Mouse (Mus musculus) heart, embryonic 10.5 days (tissue): ENCODE data around the gene Slc26a11. TPM values are rescaled to one million over a fixed set of nuclear protein-coding genes. Genes with fewer than 3 reads are reported as not detected.

Experiments
- DNase-seq: peaks from one replicate; pipeline ENCODE4 v3.0.0-alpha.2; 2017; ENCODE audit warnings: low spot score
- H3K27ac ChIP-seq: fragments of 300-500 bp; sonication (generic); 2 replicates; pipeline ENCODE4 v1.5.1; 2016; ENCODE audit warnings: mild to moderate bottlenecking
- H3K27me3 ChIP-seq: fragments of 300-500 bp; sonication (generic); 2 replicates; pipeline ENCODE4 v1.6.1; 2016; ENCODE audit warnings: mild to moderate bottlenecking; ENCODE audit not compliant: poor library complexity, insufficient read depth, severe bottlenecking
- H3K36me3 ChIP-seq: fragments of 300-500 bp; sonication (generic); 2 replicates; pipeline ENCODE4 v1.6.1; 2016; ENCODE audit warnings: mild to moderate bottlenecking, moderate library complexity
- H3K4me1 ChIP-seq: fragments of 300-500 bp; sonication (generic); 2 replicates; pipeline ENCODE4 v1.6.1; 2016; ENCODE audit warnings: mild to moderate bottlenecking
- H3K4me3 ChIP-seq: fragments of 300-500 bp; sonication (generic); 2 replicates; pipeline ENCODE4 v1.5.1; 2016; ENCODE audit warnings: mild to moderate bottlenecking, moderate library complexity
- H3K9me3 ChIP-seq: fragments of 300-500 bp; sonication (generic); 2 replicates; pipeline ENCODE4 v1.6.1; 2016; ENCODE audit warnings: mild to moderate bottlenecking, moderate library complexity
- WGBS: fragments of 180-500 bp; shearing (Covaris S2); methylation state at CpG from one replicate; pipeline ENCODE4 v1.1.7; 2016; 5-methylcytosine and 5-hydroxymethylcytosine counted together
- polyA plus RNA-seq: library from polyadenylated mRNA; unstranded; fragments of >200 nt; fragmentation: Nextera tagmentation; extraction: Ambion mirVana; gene quantifications from 2 replicates; pipeline ENCODE4 v1.2.1, GENCODE M21; 2016

Gene Slc26a11
- 10.8 and 11.2 TPM in 2 replicates for polyA plus RNA-seq

GRCm38 (mm10) chr11:119355443-119356385 is at the start of gene Slc26a11, which contains the start of gene Sgsh:
TSS of gene Slc26a11 (plus strand) at chr11:119355557.
TSS of gene Sgsh (minus strand) at chr11:119355536.
- 1% methylated on average over 40 of the region's 40 CpGs for WGBS
- Histone ChIP-seq H3K27me3 (peaks cover 18% of the 10 kb centered on the region; the same call in 1 of the 2 replicates), H3K36me3 (peaks cover 32% of the 10 kb centered on the region), H3K27ac (peak within 1 kb of the TSS; percentile 87), H3K4me1 (peaks cover 37% of the 10 kb centered on the region), H3K9me3 (no peaks in the 10 kb centered on the region), H3K4me3 (peak within 1 kb of the TSS; percentile 90)
- peak; percentile 96 for DNase-seq

GRCm38 (mm10) chr11:119306762-119307657 is 48.3 kb upstream of the Slc26a11 start:
- peaks cover 44% of the 10 kb centered on the region for H3K4me1 ChIP-seq
- DNase-seq = no peak
- no peaks in the 10 kb centered on the region for H3K36me3 ChIP-seq
- peaks cover 27% of the 10 kb centered on the region for H3K27me3 ChIP-seq
- H3K4me3 ChIP-seq = peak overlapping the region; percentile 10; the same call in 1 of the 2 replicates
- H3K27ac ChIP-seq = peak overlapping the region; percentile 87
- no peaks in the 10 kb centered on the region for H3K9me3 ChIP-seq
- WGBS = 46% methylated on average over 13 of the region's 13 CpGs

DNA sequence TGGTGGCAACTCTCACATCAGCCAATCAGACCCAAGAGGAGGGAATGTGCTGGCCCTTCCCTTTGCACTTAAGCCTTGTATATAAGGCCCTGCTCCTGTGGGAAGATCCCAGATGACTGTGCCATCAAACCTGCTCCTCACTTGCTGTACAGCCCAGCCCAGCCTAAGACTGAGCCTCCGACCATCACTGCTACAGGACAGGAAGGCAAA is 47.8 kb upstream of the Slc26a11 start, which contains the start of gene Card14:
Gene Card14 (plus strand): TSS at position 111 of the 210 bp plus-strand sequence.
- DNase-seq = no peak
- H3K4me3 ChIP-seq = peak within 1 kb of the TSS; percentile 10; the same call in 1 of the 2 replicates
- peaks cover 44% of the 10 kb centered on the region for H3K4me1 ChIP-seq
- H3K27ac ChIP-seq = peak within 1 kb of the TSS; percentile 87
- H3K9me3 ChIP-seq = no peaks in the 10 kb centered on the region
- H3K27me3 ChIP-seq = peaks cover 27% of the 10 kb centered on the region
- H3K36me3 ChIP-seq = no peaks in the 10 kb centered on the region
- 54% methylated on average over 1 of the region's 1 CpGs for WGBS

GRCm38 (mm10) chr11:119307916-119308315 is 47.4 kb upstream of the Slc26a11 start:
- DNase-seq = no peak
- H3K9me3 ChIP-seq = no peaks in the 10 kb centered on the region
- H3K27ac ChIP-seq = peak overlapping the region; percentile 87
- peaks cover 44% of the 10 kb centered on the region for H3K4me1 ChIP-seq
- WGBS = 24% methylated on average over 11 of the region's 11 CpGs
- H3K27me3 ChIP-seq = peaks cover 27% of the 10 kb centered on the region
- peak overlapping the region; percentile 10; the same call in 1 of the 2 replicates for H3K4me3 ChIP-seq
- no peaks in the 10 kb centered on the region for H3K36me3 ChIP-seq

DNA sequence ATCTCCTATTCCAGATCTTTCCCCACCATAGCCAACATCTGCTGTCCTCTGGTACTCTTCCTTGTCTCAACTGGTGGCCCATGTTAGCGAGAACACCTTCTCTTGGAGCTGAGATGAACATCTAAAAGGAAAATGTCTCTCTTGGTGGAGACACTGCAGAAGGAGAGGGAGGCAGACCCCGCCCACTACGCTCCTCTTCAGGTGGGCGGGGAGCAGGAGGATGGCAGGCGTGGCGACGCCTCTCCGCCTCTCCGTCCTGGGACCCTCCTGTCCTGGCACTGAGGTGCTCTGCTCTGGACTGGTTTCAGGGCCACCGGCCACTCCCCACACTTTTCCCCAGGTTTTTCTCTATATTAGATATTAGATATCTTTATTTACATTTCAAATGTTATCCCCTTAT is 44.7 kb upstream of the Slc26a11 start:
- 15% methylated on average over 10 of the region's 10 CpGs for WGBS
- no peak overlapping the region for H3K27ac ChIP-seq
- peaks cover 44% of the 10 kb centered on the region for H3K4me1 ChIP-seq
- DNase-seq = no peak
- no peak overlapping the region for H3K4me3 ChIP-seq
- peaks cover 18% of the 10 kb centered on the region; the same call in 1 of the 2 replicates for H3K27me3 ChIP-seq
- H3K36me3 ChIP-seq = no peaks in the 10 kb centered on the region
- H3K9me3 ChIP-seq = no peaks in the 10 kb centered on the region

GRCm38 (mm10) chr11:119314252-119314936 is 41.0 kb upstream of the Slc26a11 start:
- peaks cover 18% of the 10 kb centered on the region; the same call in 1 of the 2 replicates for H3K27me3 ChIP-seq
- H3K27ac ChIP-seq = no peak overlapping the region
- H3K9me3 ChIP-seq = no peaks in the 10 kb centered on the region
- no peaks in the 10 kb centered on the region for H3K36me3 ChIP-seq
- peaks cover 20% of the 10 kb centered on the region; the same call in 1 of the 2 replicates for H3K4me1 ChIP-seq
- no peak for DNase-seq
- 75% methylated on average over 17 of the region's 17 CpGs for WGBS
- H3K4me3 ChIP-seq = no peak overlapping the region

DNA sequence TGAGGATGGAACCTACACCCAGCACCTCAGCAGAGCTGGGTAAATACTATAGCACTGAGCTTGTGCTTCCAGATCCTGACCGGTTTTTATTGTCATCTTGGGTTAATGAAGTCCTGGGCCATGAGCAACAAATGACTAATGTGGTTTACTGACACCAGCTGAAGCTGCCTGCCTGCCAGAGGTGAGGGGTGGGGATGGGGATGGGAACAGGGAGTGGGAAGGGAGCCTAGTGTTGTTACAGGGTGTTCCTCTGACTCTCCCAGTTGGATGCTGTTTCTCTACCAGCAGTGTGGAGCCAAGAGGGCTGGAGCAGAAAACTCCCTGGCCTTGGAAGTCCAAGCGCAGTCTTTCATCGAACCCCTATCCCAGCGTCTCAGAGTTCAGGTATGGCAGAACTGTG is 38.6 kb upstream of the Slc26a11 start:
- H3K9me3 ChIP-seq = no peaks in the 10 kb centered on the region
- no peaks in the 10 kb centered on the region for H3K36me3 ChIP-seq
- no peak for DNase-seq
- H3K27me3 ChIP-seq = peaks cover 15% of the 10 kb centered on the region; the same call in 1 of the 2 replicates
- H3K4me1 ChIP-seq = peaks cover 12% of the 10 kb centered on the region; the same call in 1 of the 2 replicates
- 70% methylated on average over 4 of the region's 4 CpGs for WGBS
- H3K4me3 ChIP-seq = no peak overlapping the region
- no peak overlapping the region for H3K27ac ChIP-seq

DNA sequence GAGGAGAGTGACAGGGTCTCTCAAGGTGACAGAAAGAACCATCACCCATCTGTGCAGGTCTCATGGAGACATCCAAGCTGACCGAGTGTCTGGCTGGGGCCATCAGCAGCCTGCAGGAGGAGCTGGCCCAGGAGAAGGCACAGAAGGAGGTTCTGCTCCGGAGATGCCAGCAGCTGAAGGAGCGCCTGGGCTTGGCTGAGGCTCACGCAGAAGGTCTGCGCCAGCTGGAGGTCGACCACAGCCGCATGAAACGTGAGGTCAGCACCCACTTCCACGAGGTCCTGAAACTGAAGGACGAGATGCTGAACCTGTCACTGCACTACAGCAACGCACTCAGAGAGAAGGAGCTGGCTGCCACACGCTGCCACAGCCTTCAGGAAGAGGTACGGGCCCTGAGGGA is 32.8 kb upstream of the Slc26a11 start:
- H3K27me3 ChIP-seq = peaks cover 21% of the 10 kb centered on the region
- 0 out of 2 replicates have a peak, but pooled peaks cover 2% of the 10 kb centered on the region for H3K9me3 ChIP-seq
- WGBS = 71% methylated on average over 13 of the region's 13 CpGs
- DNase-seq = no peak
- H3K27ac ChIP-seq = no peak overlapping the region
- no peaks in the 10 kb centered on the region for H3K4me1 ChIP-seq
- H3K4me3 ChIP-seq = no peak overlapping the region
- H3K36me3 ChIP-seq = no peaks in the 10 kb centered on the region

DNA sequence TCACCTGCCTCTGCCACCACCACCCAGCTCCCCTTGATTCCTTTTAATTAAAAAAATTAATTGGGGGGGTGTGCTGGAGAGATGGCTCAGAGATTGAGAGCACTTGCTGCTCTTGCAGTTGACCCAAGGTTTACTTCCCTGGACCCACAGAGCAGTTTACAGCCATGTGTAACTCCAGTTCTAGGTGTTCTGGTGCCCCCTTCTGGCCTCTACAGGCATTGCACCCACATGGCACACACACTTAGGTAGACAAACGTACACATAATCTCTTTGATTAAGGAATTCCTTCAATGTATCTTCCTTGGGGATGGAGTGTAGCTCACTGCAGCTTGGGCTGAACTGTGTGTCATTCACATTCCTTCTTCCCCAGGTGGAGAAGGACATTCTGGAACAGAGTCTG is 30.3 kb upstream of the Slc26a11 start:
- H3K4me1 ChIP-seq = no peaks in the 10 kb centered on the region
- H3K36me3 ChIP-seq = no peaks in the 10 kb centered on the region
- 0 out of 2 replicates have a peak, but pooled peaks cover 2% of the 10 kb centered on the region for H3K9me3 ChIP-seq
- no peak overlapping the region for H3K27ac ChIP-seq
- no peak for DNase-seq
- 72% methylated on average over 1 of the region's 1 CpGs for WGBS
- peaks cover 38% of the 10 kb centered on the region for H3K27me3 ChIP-seq
- no peak overlapping the region for H3K4me3 ChIP-seq

DNA sequence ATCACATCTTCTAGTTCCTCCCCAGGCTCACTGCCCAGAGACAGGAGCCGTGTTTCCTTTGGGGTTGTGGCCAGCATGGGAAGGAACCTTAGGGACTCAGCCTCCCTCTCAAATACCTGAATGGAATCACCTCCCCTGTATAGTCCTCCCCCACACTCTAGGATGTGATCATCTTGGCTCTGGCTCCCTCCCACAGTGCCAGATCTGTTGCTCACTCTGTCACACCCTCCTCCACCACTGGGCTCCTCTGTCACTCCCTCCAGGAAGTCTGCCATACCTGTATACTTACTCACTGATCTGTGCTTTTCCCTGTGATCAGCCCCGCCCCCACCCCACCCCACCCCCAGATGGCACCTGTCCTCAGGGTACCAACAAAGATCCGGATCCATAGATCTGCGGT is 24.8 kb upstream of the Slc26a11 start:
- Histone ChIP-seq H3K27me3 (peaks cover 55% of the 10 kb centered on the region), H3K27ac (no peak overlapping the region), H3K4me1 (no peaks in the 10 kb centered on the region), H3K9me3 (no peaks in the 10 kb centered on the region), H3K36me3 (no peaks in the 10 kb centered on the region), H3K4me3 (no peak overlapping the region)
- WGBS = 66% methylated on average over 4 of the region's 4 CpGs
- DNase-seq = no peak

DNA sequence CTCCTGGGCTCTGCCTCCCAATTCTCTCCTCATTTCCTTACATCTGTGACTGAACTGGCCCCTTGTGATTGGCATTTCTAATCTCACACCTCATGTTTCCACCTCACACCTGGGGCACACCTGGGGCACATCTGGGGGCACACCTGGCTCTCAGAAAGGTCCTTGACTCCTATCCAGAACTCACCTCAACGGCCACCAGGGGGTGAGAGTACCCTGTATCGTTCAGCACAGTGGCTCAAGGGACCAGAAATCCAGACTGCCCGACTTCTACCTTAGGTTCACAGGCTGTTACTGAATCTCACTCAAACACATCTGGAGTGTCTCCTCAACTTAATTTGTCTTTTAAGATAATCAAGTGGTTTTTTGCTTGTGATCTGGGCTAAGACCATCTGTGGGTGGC is 23.4 kb upstream of the Slc26a11 start:
- Histone ChIP-seq H3K27me3 (peaks cover 49% of the 10 kb centered on the region), H3K4me3 (no peak overlapping the region), H3K27ac (no peak overlapping the region), H3K9me3 (no peaks in the 10 kb centered on the region), H3K4me1 (no peaks in the 10 kb centered on the region), H3K36me3 (no peaks in the 10 kb centered on the region)
- 38% methylated on average over 3 of the region's 3 CpGs for WGBS
- DNase-seq = no peak
